Mouse (Mus musculus): ENCODE data around the gene Abhd14b.
"Not testable (repeated sequence)": the region's sequence is repeated elsewhere in the genome, so short reads cannot be mapped to it uniquely, and the experiment has no call there.

The Abhd14b gene

DNA sequence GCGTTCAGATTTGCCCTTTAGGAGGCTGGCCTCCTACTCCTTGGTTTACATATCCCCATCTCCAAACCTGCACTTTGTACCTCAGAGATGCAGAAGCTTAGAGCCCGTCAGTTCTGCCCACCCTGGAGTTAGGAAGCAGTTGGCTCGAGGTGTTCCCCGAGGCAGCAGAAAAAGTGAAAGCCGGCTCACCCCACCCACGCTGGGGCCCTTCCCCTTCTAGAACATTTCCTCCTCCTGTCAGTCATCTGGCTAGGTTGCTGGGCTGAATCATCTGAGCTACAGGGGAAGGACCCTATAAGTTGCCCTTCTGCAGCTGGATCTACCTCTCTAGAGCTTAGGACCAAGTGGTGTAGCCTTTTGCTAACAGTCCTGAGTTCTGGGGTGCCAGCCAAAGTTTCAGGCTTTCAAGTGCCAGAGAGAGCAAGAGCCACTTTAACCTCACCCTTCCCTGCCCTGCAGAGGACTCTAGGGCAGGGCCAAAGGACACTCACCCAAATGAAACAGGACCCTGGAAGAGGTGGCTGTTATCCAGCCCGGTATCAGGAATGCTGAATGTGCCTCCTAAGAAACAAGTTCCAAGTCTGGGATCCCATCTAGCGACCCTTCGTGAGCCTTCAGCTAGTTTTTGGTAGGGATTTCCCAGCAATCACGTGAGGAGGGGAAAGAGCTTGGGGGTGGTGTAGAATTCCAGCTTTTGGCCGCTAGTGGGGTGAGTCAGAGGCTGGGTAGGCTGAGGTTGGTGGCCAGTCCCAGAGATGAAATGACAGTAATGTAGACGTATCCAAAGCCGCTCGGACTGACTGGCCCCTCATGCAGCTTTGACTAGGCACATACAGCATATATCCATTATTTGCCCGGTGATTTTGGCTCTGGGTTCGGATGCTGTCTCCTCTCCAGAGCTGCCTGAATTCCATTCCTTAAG is 29.0 kb downstream of the Abhd14b start:
- peak in 1 of 2 experiments; percentile 20 for DNase-seq (ENCODE audit: low spot score in 2 of 2)

DNA sequence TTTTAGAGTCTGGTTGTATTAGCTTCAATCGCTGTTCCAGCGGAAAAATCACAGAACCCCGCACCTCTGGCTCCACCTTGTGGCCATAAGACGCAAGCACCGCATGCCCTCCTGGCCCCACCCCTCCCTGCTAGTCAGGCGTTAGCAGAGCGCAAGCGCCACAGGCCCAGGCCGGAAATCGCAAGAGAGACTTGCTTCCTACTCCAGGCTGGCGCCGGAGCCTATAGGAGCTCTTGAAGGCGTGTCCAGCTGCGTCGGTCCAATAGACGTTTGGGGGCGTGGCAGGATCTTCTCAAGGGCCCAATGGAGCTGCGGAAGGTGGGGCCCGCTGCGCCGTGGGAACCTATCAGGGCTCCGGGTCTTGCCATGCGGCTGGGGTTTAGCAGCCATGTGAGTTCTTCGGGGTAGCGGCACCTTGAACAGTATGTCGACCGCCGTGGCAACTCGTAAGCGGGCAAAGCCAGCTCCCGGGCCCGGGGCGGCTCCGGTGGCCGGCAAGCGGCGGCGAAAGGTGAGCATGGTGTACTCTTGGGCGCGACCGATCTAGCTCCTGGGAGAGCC is 29.7 kb downstream of the Abhd14b start, which contains the start of gene Parp3:
Gene Parp3 (minus strand): TSS at position 26 of the 561 bp plus-strand sequence.
- peak; percentile 97 to 99 for DNase-seq (ENCODE audit: low spot score in 2 of 2)

DNA sequence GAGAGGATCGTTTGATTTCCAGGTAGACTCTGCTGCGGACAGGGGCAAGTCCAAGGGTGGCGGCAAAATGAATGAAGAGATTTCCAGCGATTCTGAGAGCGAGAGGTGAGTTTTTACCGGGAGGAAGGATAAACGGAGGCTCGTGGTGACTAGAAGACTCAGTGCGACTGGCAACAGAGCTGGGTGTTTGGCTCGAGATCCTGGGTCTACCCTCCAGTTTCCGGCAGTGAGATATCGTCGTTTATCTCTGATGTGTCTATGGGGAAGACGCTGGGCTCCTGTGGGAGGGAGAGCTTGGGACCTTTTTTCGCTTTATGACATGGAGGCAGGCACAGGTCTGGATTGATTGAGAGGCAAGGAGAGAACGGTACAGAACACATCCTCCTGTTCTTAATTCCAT is 30.4 kb downstream of the Abhd14b start:
- DNase-seq (ENCODE audit: low spot score in 2 of 2): peak in 1 of 2 experiments; percentile 16

GRCm38 (mm10) chr9:106478101-106478500 is 30.8 kb downstream of the Abhd14b start:
- DNase-seq (ENCODE audit: low spot score in 2 of 2): peak in 1 of 2 experiments; percentile 15

DNA sequence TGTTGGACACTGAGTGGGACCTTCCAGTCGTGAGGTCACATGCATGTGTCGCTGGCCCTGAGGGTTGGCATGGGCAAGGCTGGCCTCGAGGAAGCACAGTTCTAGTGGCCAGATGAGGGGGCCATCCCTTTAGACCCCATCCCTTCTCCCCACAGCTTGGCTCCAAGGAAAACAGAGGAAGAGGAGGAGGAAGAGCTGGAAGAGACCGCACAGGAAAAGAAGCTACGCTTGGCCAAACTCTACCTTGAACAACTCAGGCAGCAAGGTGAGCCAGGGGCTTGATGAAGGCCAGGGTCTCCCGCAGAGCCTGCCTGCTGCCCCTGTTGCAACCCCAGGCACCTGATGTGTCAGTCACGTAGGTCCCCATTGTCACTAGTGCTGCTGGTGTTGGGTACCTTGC is 33.3 kb downstream of the Abhd14b start:
- DNase-seq (ENCODE audit: low spot score in 2 of 2): no peak

DNA sequence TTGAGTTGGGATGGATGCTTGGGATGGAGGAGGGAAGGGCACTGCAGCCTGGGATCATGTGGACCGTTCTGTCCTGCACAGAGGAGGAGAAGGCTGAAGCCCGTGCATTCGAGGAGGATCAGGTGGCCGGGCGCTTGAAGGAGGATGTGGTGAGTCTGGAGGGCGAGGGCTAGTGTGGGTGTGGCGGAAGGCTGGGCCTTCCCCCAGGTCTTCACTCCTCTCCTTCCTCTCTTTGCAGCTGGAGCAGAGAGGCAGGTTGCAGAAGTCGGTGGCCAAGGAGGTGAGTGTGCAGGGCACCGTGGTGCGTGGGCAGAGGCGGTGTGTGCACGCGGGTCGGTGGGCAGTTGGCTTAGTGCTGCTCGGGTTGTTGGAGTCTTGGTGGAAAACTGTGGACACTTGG is 33.8 kb downstream of the Abhd14b start:
- DNase-seq (ENCODE audit: low spot score in 2 of 2): no peak

- no peak for DNase-seq (ENCODE audit: low spot score in 2 of 2)
These were observed 34.4 kb downstream of the Abhd14b start for GRCm38 (mm10) chr9:106481676-106482075.

GRCm38 (mm10) chr9:106482578-106483115 is 35.4 kb downstream of the Abhd14b start:
- no peak for DNase-seq (ENCODE audit: low spot score in 2 of 2)

GRCm38 (mm10) chr9:106483136-106483535 is 35.9 kb downstream of the Abhd14b start:
- DNase-seq (ENCODE audit: low spot score in 2 of 2): no peak

DNA sequence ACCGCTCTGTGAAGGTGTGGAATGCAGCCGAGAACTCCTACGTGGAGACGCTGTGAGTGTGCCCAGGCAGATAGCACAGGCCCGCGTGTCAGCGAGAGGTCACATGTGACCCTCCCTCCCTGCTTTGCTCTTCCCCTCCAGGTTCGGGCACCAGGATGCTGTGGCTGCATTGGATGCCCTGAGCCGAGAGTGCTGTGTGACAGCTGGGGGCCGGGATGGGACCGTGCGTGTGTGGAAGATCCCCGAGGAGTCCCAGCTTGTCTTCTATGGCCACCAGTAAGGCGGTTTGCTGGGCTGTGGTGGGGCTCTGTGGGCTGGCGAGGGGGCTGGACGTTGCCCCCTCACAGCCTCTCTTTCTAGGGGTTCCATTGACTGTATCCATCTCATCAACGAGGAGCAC is 36.3 kb downstream of the Abhd14b start:
- no peak for DNase-seq (ENCODE audit: low spot score in 2 of 2)

GRCm38 (mm10) chr9:106485076-106485475 is 37.8 kb downstream of the Abhd14b start:
- DNase-seq (ENCODE audit: low spot score in 2 of 2): no peak

DNA sequence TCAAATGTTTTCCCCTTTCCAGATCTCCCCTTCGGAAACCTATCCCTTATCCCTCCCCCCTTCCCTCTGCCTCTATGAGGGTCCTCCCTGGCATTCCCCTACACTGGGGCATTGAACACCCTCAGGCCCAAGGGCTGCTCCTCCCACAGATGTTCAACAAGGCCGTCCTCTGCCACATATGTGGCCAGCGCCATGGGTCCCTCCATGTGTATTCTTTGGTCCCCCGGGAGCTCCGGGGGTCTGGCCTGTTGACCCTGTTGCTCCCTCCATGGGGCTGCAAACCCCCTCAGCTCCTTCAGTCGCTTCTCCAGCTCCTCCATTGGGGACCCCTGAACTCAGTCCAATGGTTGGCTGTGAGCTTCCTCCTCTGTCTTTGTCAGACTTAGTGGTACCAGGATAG is 40.3 kb downstream of the Abhd14b start:
- DNase-seq (ENCODE audit: low spot score in 2 of 2): not testable (repeated sequence)

DNA sequence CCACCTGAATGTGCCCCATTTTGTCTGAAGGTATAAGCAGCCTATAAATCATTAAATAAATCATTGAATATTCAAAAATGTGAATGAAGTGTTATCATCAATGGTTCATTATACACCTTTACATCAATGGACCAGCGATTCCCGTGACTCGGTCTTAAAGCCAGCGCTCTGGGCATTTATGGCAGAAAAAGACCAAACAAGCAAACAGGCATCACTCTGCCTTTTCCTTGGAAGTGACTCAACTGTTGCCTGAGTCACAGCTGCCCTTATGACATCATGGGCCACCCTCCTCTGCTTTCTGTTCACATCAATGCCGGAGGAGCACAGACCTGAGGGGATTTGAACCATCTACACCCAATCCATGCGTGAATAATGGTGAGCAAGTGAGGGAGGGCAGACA is 52.4 kb downstream of the Abhd14b start, which contains the start of gene Iqcf1:
Gene Iqcf1 (plus strand): TSS at position 301 of the 400 bp plus-strand sequence.
- no peak for DNase-seq (ENCODE audit: low spot score in 2 of 2)

DNA sequence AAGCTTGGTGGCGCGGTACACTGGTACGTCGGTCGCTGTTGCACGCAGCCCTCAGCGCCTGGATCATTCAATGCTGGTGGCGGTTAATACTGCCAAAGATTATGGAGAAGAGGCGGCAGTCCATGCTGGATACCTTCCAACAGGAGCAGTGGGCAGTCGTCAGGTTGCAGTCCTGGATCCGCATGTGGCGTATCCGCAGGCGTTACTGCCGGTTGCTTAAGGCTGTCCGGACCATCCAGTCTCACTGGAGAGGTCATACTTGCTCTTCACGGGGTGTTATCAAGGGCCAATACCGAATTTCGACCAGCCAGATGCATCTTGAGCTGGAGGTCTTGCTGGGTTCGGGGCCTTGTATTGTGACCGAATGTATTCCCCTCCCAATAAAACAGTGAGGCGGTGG is 54.6 kb downstream of the Abhd14b start:
- no peak for DNase-seq (ENCODE audit: low spot score in 2 of 2)
